Mouse (Mus musculus) heart, embryonic 14.5 days (tissue): ENCODE measurements around the gene Myh6. TPM values are rescaled to one million over a fixed set of nuclear protein-coding genes. Genes with fewer than 3 reads are reported as not detected.

Experiments used
- ATAC-seq: fragments of 200-750 bp; cut with Nextera tagmentation; 2 replicates; pipeline ENCODE4 v1.8.0; 2017; ENCODE audit warnings: low read depth, moderate TSS enrichment; ENCODE audit not compliant: insufficient number of reproducible peaks, insufficient read depth, low FRiP score
- H3K27ac ChIP-seq, 2 experiments: fragments of 200-500 bp in 1 of 2; fragments of 300-500 bp in 1 of 2; sonication (generic) in 1 of 2; replicated peaks in 1 of 2; 2 replicates each; pipeline ENCODE4 v1.5.1; 2012 to 2014; ENCODE audit warnings: low read depth in 2 of 2, low read length in 2 of 2, control low read depth in 1 of 2, mild to moderate bottlenecking in 1 of 2, mixed read lengths in 1 of 2; ENCODE audit not compliant: control insufficient read depth in 1 of 2, insufficient read depth in 1 of 2
- H3K27me3 ChIP-seq: fragments of 300-500 bp; sonication (generic); 2 replicates; pipeline ENCODE4 v1.6.1; 2014; ENCODE audit warnings: mild to moderate bottlenecking, low read length, control low read depth; ENCODE audit not compliant: control insufficient read depth, insufficient read depth
- H3K36me3 ChIP-seq: fragments of 300-500 bp; sonication (generic); 2 replicates; pipeline ENCODE4 v1.6.1; 2014; ENCODE audit warnings: mild to moderate bottlenecking, control low read depth, low read length, mixed read lengths; ENCODE audit not compliant: control insufficient read depth, insufficient read depth
- H3K4me1 ChIP-seq, 2 experiments: fragments of 200-500 bp in 1 of 2; fragments of 300-500 bp in 1 of 2; sonication (generic) in 1 of 2; 2 replicates each; pipeline ENCODE4 v1.6.1; 2012 to 2014; ENCODE audit warnings: low read length in 2 of 2, control low read depth in 1 of 2, mixed read lengths in 1 of 2; ENCODE audit not compliant: control insufficient read depth in 2 of 2, insufficient read depth in 2 of 2
- H3K4me2 ChIP-seq: fragments of 300-500 bp; sonication (generic); 2 replicates; pipeline ENCODE4 v1.6.1; 2014; ENCODE audit warnings: mild to moderate bottlenecking, low read length
- H3K4me3 ChIP-seq, 2 experiments: fragments of 200-500 bp in 1 of 2; fragments of 300-500 bp in 1 of 2; sonication (generic) in 1 of 2; 2 replicates each; pipeline ENCODE4 v1.5.1; 2012 to 2014; ENCODE audit warnings: low read length in 2 of 2, mild to moderate bottlenecking in 2 of 2, control low read depth in 1 of 2, low read depth in 1 of 2, moderate library complexity in 1 of 2; ENCODE audit not compliant: control insufficient read depth in 1 of 2, insufficient read depth in 1 of 2
- H3K9ac ChIP-seq: fragments of 300-500 bp; sonication (generic); 2 replicates; pipeline ENCODE4 v1.6.1; 2014; ENCODE audit warnings: mild to moderate bottlenecking, low read length
- H3K9me3 ChIP-seq: fragments of 300-500 bp; sonication (generic); 2 replicates; pipeline ENCODE4 v1.6.1; 2016; ENCODE audit warnings: low read length, control low read depth; ENCODE audit not compliant: control insufficient read depth
- WGBS: fragments of 180-500 bp; shearing (Covaris S2); extraction: QIAGEN DNeasy Blood & Tissue Kit; methylation state at CpG from one replicate; pipeline ENCODE4 v1.1.7; 2014; 5-methylcytosine and 5-hydroxymethylcytosine counted together
- polyA plus RNA-seq: library from polyadenylated mRNA; unstranded; fragments of >200 nt; fragmentation: Nextera tagmentation; extraction: Ambion mirVana; gene quantifications from 2 replicates; pipeline ENCODE4 v1.2.1, GENCODE M21; 2014

Gene Myh6
- polyA plus RNA-seq, 1 experiment from 2014 or later, result 2,728 TPM

DNA sequence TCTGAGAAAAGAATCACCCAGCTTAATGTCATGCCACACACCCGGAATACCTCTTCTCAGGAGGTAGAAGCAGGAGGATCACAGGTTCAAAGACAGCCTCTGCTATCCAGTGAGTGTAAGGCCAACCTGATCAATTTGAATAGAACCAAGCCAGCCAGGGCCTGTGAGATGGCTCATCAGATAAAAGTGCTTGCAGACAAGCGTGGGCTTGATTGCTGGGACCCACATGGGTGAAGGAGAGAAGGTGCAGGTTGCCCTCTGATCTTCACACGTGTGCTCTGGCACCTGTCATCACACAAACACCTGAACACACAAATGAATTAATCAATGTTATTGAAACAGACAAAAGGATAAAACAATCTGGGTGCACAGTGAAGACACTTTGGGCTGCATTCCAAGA is 39.8 kb upstream of the Myh6 start:
- 68% methylated on average over 3 of the region's 3 CpGs for WGBS
- peaks cover 41 to 57% of the 10 kb centered on the region in 2 experiments for H3K4me1 ChIP-seq
- no peak for ATAC-seq
- H3K4me2 ChIP-seq, result no peak overlapping the region
- peaks cover 4% of the 10 kb centered on the region; the same call in 1 of the 2 replicates for H3K36me3 ChIP-seq
- no peak overlapping the region for H3K9ac ChIP-seq
- no peak overlapping the region for H3K4me3 ChIP-seq
- H3K27me3 ChIP-seq, result no peaks in the 10 kb centered on the region
- H3K27ac ChIP-seq, result peak overlapping the region; percentile 5 to 100; a peak in 1 of 4 replicates
- no peaks in the 10 kb centered on the region for H3K9me3 ChIP-seq

DNA sequence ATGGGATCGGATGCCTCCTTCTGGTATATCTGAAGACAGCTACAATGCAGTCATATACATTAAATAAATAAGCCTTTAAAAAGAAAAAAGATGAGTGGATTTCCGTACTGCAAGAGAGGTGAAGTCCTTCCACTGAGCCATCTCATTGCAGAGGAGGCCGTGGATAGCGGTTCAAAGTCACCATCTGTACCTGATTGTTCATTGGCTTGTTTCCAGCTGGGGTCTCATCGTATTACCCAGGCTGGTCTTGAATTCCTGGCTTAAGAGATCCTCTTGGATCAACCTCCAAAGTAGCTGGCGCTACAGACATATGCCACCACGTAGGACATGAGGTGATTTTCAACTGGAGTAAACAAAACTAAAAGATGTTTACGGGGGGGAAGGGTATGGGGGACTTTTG is 39.2 kb upstream of the Myh6 start:
- H3K9me3 ChIP-seq, result peaks cover 3% of the 10 kb centered on the region; the same call in 1 of the 2 replicates
- H3K4me3 ChIP-seq, result no peak overlapping the region
- no peak for ATAC-seq
- no peaks in the 10 kb centered on the region for H3K27me3 ChIP-seq
- 76% methylated on average over 8 of the region's 8 CpGs for WGBS
- H3K27ac ChIP-seq, result peak overlapping the region; percentile 100
- no peak overlapping the region; the same call in 1 of the 2 replicates for H3K9ac ChIP-seq
- peaks cover 8% of the 10 kb centered on the region; the same call in 1 of the 2 replicates for H3K36me3 ChIP-seq
- peaks cover 41 to 57% of the 10 kb centered on the region in 2 experiments for H3K4me1 ChIP-seq
- no peak overlapping the region; the same call in 1 of the 2 replicates for H3K4me2 ChIP-seq

DNA sequence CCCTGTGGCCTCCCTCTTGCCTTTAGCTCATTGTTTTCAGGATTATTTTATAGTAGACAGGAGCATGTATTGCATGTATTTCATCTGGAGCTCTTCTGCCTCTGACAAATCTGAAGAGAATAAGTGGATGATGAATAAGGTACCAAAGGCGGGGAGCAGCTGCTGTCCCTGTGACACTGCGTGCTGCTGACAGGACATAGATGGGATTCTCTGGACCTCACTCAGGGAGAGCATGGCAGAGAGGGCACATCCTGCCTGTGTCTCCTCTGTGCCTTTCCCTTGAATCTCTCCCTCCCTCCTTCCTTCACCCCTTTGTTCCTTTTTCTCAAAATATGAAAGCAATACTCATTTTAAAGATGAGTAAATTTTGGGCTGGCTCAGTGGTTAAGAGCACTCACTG is 38.8 kb upstream of the Myh6 start:
- Histone ChIP-seq H3K27ac (peak overlapping the region; percentile 100), H3K9ac (peak overlapping the region; percentile 79), H3K27me3 (no peaks in the 10 kb centered on the region), H3K4me2 (peak overlapping the region; percentile 63), H3K36me3 (peaks cover 8% of the 10 kb centered on the region; the same call in 1 of the 2 replicates), H3K9me3 (peaks cover 3% of the 10 kb centered on the region; the same call in 1 of the 2 replicates), H3K4me1 (peaks cover 41 to 57% of the 10 kb centered on the region in 2 experiments), H3K4me3 (no peak overlapping the region)
- no peak for ATAC-seq
- WGBS, result 50% methylated on average over 2 of the region's 2 CpGs

DNA sequence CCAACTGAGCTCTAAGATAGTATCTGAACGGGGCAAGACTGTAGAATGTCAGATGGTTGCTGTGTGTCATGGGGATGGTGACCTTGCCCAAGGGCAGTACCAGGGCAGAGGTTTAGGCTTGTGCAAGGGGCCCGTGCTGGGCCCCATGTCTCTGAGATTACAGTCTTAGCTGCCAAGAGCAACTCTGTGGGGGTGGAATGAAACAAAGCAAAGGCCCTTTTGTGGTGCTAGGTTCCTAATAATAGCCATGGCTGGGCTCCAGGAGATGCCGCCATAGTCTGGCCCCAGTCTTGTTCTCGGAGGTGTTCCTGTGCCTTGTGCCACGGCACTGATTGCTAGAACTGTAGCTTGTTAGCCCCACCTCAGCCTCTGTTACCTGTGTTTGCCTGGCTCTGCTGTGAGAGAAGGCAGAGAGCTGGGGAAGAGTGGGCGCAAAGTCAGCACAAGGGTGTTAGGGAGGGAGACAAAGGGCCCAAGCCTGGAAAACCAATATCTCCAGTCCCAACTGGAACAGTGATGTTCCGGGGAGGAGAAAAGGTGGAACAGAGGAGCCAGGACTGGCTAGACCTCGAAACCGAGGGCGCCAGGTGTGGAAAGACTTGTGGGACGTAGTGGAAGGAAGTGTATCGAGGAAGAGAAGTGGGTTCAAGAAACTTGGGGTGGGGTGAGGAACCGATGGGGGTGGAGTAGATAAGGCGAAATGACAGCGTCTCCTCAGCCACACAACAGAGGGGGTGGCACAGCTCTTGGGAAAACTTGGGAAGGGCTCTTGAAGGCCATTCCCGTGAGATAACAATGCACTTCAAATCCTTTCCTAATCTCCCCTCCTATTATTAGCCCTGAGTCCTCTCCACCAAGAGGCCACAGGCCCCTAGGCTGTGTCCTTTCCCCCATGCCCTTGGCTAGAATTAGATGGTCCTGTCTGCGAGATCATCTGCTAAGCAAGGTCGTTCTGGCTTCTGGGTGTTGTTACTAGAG is 37.4 kb upstream of the Myh6 start:
- Histone ChIP-seq H3K9ac (peak overlapping the region; percentile 79), H3K27me3 (no peaks in the 10 kb centered on the region), H3K4me2 (peak overlapping the region; percentile 63), H3K9me3 (peaks cover 3% of the 10 kb centered on the region; the same call in 1 of the 2 replicates), H3K27ac (peak overlapping the region; percentile 100), H3K36me3 (peaks cover 8% of the 10 kb centered on the region; the same call in 1 of the 2 replicates), H3K4me1 (peaks cover 38 to 46% of the 10 kb centered on the region in 2 experiments), H3K4me3 (peak overlapping the region; percentile 13 to 35; a peak in 3 of 4 replicates)
- ATAC-seq, result peak; percentile 86
- WGBS, result 13% methylated on average over 18 of the region's 18 CpGs

DNA sequence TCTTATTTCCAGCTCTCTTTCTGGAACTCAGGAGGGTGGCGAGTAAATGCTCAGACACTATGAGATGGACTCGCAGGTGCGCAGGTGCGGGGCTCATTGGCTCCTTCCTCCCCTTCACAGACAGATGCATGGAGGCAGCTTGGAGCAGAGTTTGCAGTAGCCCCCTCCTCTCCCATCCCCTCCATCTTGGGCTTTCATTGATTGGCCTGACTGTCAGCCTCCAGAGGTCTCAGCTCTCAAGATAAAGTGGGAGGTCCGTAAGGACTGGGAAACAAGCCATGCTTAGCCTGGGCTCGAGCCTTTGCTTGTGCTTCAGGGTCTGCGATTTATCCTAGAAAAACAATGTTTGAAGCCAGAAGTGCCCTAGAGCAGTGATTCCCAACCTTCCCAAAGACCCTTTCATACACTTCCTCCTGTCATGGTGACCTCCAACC is 36.0 kb upstream of the Myh6 start:
- WGBS, result 14% methylated on average over 7 of the region's 7 CpGs
- H3K4me1 ChIP-seq, result peaks cover 42 to 43% of the 10 kb centered on the region in 2 experiments
- peaks cover 8% of the 10 kb centered on the region; the same call in 1 of the 2 replicates for H3K36me3 ChIP-seq
- no peak for ATAC-seq
- H3K9me3 ChIP-seq, result peaks cover 3% of the 10 kb centered on the region; the same call in 1 of the 2 replicates
- H3K4me2 ChIP-seq, result peak overlapping the region; percentile 63
- H3K4me3 ChIP-seq, result no peak overlapping the region
- H3K27ac ChIP-seq, result peak overlapping the region; percentile 100
- H3K27me3 ChIP-seq, result no peaks in the 10 kb centered on the region
- H3K9ac ChIP-seq, result peak overlapping the region; percentile 64

DNA sequence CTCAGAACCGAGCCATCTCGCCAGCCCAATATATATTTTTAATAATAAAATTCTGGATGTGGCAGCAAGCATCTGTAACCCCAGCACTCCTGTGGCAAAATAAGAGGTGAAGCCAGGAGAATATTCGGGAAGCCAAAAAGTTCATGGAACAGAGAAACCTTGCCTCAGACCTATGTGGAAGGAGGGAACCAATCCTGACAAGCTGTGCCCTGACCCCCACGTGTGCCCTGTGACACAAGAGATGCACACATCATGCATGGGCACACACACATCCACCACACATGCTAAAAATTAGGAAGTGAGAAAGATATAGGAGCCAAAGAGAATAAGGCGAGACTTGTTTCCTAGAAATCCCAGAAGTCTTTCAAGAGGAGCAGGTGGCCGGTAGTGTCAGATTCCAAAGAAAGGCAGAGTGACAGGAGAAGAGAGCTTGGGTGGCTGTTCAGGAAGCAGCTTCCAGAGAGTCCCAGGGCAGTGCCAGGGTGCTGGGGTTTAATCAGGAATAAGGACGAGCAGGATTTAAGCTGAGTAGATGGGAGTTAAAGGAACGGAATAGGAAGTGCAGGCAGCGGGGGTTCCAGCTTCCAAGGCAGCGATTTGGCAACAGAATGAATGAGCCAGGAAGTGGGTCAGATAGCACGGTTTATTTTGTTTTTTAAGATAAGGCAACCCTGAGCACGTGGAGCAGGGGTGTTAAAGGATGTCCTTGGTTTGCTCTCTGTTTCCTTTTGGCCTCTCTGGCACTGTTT is 35.4 kb upstream of the Myh6 start:
- Histone ChIP-seq H3K36me3 (peaks cover 8% of the 10 kb centered on the region; the same call in 1 of the 2 replicates), H3K27me3 (no peaks in the 10 kb centered on the region), H3K27ac (peak overlapping the region; percentile 100), H3K9ac (peak overlapping the region; percentile 64), H3K9me3 (peaks cover 3% of the 10 kb centered on the region; the same call in 1 of the 2 replicates), H3K4me3 (no peak overlapping the region), H3K4me1 (peaks cover 46 to 48% of the 10 kb centered on the region in 2 experiments), H3K4me2 (peak overlapping the region; percentile 63)
- ATAC-seq, result no peak
- 29% methylated on average over 12 of the region's 12 CpGs for WGBS

DNA sequence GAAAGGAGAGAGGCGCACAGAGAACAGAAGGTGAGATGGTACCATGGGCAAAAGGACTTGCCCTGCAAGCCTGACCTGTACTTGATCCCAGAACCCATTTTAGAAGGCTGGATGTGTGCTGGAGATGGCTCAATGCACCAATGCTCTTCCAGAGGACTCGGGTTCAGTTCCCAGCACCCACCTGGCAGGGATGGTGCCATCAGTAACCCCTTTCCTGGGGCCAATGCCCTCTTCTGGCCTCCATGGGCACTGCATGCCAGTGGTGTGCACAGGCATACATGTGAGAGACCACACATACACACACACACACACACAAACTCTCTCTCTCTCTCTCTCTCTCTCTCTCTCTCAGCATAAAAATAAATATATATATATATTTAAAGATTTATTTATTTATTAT is 34.7 kb upstream of the Myh6 start:
- Histone ChIP-seq H3K27me3 (no peaks in the 10 kb centered on the region), H3K9ac (no peak overlapping the region), H3K4me3 (no peak overlapping the region), H3K36me3 (0 out of 2 replicates have a peak, but pooled peaks cover 4% of the 10 kb centered on the region), H3K9me3 (peaks cover 3% of the 10 kb centered on the region; the same call in 1 of the 2 replicates), H3K4me2 (no peak overlapping the region), H3K27ac (peak overlapping the region in 1 of 2 experiments; percentile 45; a peak in 2 of 4 replicates), H3K4me1 (peaks cover 44 to 49% of the 10 kb centered on the region in 2 experiments)
- WGBS, result 91% methylated on average over 2 of the region's 2 CpGs
- no peak for ATAC-seq
